Comparison of ENCODE assay signal across 17 mouse cellular contexts in the genomic region with DNA sequence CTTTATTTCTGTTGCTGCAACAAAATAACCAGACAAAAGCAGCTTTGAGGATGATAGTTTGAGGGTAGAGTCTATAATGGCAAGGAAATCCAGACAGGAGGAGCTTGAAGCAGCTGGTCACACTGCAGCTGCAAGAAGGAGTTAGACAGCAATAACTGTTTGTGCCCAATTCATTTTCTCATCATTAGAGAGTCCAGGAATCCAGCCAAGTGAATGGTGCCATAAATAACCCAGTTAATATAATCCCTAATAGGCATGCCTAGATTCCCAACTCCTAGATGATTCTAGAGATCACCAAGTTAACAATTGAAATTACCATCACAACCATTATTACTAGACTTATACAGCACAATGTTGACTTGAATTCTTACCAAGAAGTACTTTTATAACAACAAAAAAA.
"Had no signal": no experiment of that assay in that cellular context is flagged by ENCODE, and none has a peak within 500 bp of the region (broad histone marks: within the 10 kb centered on the region; RNA-seq: fewer than 3 reads in every experiment).

No protein-coding gene starts in this region.

- DNase-seq: lung, adult 18-20 months; lung, embryonic 14.5 days; lung, postnatal 10 days; lung, postnatal 4 days; midbrain, embryonic 14.5 days; right cerebral cortex, adult 18-20 months; right cerebral cortex, postnatal 25 days; right cerebral cortex, postnatal 4 days; spleen, adult 18-20 months; thymus, adult 18-20 months; thymus, postnatal 14 days; thymus, postnatal 36 days had no signal

- H3K4me3 ChIP-seq: midbrain, embryonic 10.5 days; midbrain, embryonic 12.5 days; myocyte; neural tube, embryonic 13.5 days; neural tube, embryonic 15.5 days had no signal

- H3K27ac ChIP-seq: midbrain, embryonic 10.5 days; midbrain, embryonic 12.5 days; neural tube, embryonic 13.5 days; neural tube, embryonic 15.5 days had no signal
